Mouse (Mus musculus): Measurements from ENCODE around the gene Arap1. TPM values are rescaled to one million over a fixed set of nuclear protein-coding genes. Genes with fewer than 3 reads are reported as not detected.

Arap1 gene
- total RNA-seq (2021) = 10 to 100 TPM; 15.4 to 18.0 TPM
- long read RNA-seq, full-length matches to known transcripts = 10 of 30 reads
- long read RNA-seq, partial matches to known transcripts = 12 of 30 reads
- long read RNA-seq, other reads (novel, unspliced or antisense) = 8 of 30 reads

GRCm38 (mm10) chr7:101347767-101348270 lies at the start of gene Arap1:
Arap1 (plus strand) TSS chr7:101348067.
- DNase-seq (ENCODE audit: low spot score in 2 of 2) = no peak

GRCm38 (mm10) chr7:101298375-101298774 lies 49.5 kb upstream of the Arap1 start:
- no peak for DNase-seq (ENCODE audit: low spot score in 2 of 2)

GRCm38 (mm10) chr7:101301361-101301880 lies 46.4 kb upstream of the Arap1 start:
- peak in 1 of 2 experiments; percentile 36 for DNase-seq (ENCODE audit: low spot score in 2 of 2)

- DNase-seq (ENCODE audit: low spot score in 2 of 2) = peak; percentile 86 to 90
Measured at GRCm38 (mm10) chr7:101301881-101302456, 45.9 kb upstream of the Arap1 start, which contains the start of gene Atg16l2. Atg16l2 (minus strand) TSS chr7:101302251.

GRCm38 (mm10) chr7:101302691-101303090 lies 45.2 kb upstream of the Arap1 start:
- no peak for DNase-seq (ENCODE audit: low spot score in 2 of 2)

GRCm38 (mm10) chr7:101306841-101307240 lies 41.0 kb upstream of the Arap1 start:
- no peak for DNase-seq (ENCODE audit: low spot score in 2 of 2)

- DNase-seq (ENCODE audit: low spot score in 2 of 2) = no peak
Measured at GRCm38 (mm10) chr7:101309985-101310326, 37.9 kb upstream of the Arap1 start.

- peak; percentile 96 to 99 for DNase-seq (ENCODE audit: low spot score in 2 of 2)
Measured at GRCm38 (mm10) chr7:101310327-101311028, 37.4 kb upstream of the Arap1 start.

- no peak for DNase-seq (ENCODE audit: low spot score in 2 of 2)
Measured at GRCm38 (mm10) chr7:101311061-101311460, 36.8 kb upstream of the Arap1 start.

GRCm38 (mm10) chr7:101313033-101313432 lies 34.8 kb upstream of the Arap1 start:
- no peak for DNase-seq (ENCODE audit: low spot score in 2 of 2)

- peak; percentile 28 to 36 for DNase-seq (ENCODE audit: low spot score in 2 of 2)
Measured at GRCm38 (mm10) chr7:101314396-101314795, 33.5 kb upstream of the Arap1 start.

GRCm38 (mm10) chr7:101315699-101316098 lies 32.2 kb upstream of the Arap1 start:
- no peak for DNase-seq (ENCODE audit: low spot score in 2 of 2)

GRCm38 (mm10) chr7:101316591-101317001 lies 31.3 kb upstream of the Arap1 start:
- no peak for DNase-seq (ENCODE audit: low spot score in 2 of 2)

GRCm38 (mm10) chr7:101317014-101317413 lies 30.9 kb upstream of the Arap1 start, which contains the start of gene Stard10:
Stard10 (plus strand) TSS chr7:101317086.
- DNase-seq (ENCODE audit: low spot score in 2 of 2) = no peak

GRCm38 (mm10) chr7:101318848-101319247 lies 29.0 kb upstream of the Arap1 start:
- no peak for DNase-seq (ENCODE audit: low spot score in 2 of 2)

- no peak for DNase-seq (ENCODE audit: low spot score in 2 of 2)
Measured at GRCm38 (mm10) chr7:101319796-101320195, 28.1 kb upstream of the Arap1 start.

- no peak for DNase-seq (ENCODE audit: low spot score in 2 of 2)
Measured at GRCm38 (mm10) chr7:101320399-101321217, 27.3 kb upstream of the Arap1 start.

GRCm38 (mm10) chr7:101321218-101321827 lies 26.5 kb upstream of the Arap1 start:
- no peak for DNase-seq (ENCODE audit: low spot score in 2 of 2)

- DNase-seq (ENCODE audit: low spot score in 2 of 2) = no peak
Measured at GRCm38 (mm10) chr7:101323141-101323594, 24.7 kb upstream of the Arap1 start.

- no peak for DNase-seq (ENCODE audit: low spot score in 2 of 2)
Measured at GRCm38 (mm10) chr7:101324142-101324962, 23.5 kb upstream of the Arap1 start.

Measured in layer of hippocampus, adult 18-20 months (tissue).